Mouse (Mus musculus): ENCODE results near the gene 1110051M20Rik.

- TF ChIP-seq POLR2A (IDR thresholded peaks at IDR 0.05; ENCODE audit: insufficient read depth, low read depth, low read length): no peak
- no peak for TF ChIP-seq CTCF (IDR thresholded peaks at IDR 0.05; ENCODE audit: insufficient read depth, low read depth, low read length)
Measured at GRCm38 (mm10) chr2:91345644-91346043, 98.9 kb downstream of the 1110051M20Rik start.
